Mouse (Mus musculus) spleen, embryonic (tissue): Measurements from ENCODE around the gene Fam214a.
"Not testable (repeated sequence)": the region's sequence is repeated elsewhere in the genome, so short reads cannot be mapped to it uniquely, and the experiment has no call there.

Experiments
- CTCF ChIA-PET: fragments of 350-600 bp; sonication (Branson Sonifier 250); formaldehyde crosslinking; loops from one replicate; lab custom pipeline; 2022; lab: Charles Lee

Gene Fam214a

DNA sequence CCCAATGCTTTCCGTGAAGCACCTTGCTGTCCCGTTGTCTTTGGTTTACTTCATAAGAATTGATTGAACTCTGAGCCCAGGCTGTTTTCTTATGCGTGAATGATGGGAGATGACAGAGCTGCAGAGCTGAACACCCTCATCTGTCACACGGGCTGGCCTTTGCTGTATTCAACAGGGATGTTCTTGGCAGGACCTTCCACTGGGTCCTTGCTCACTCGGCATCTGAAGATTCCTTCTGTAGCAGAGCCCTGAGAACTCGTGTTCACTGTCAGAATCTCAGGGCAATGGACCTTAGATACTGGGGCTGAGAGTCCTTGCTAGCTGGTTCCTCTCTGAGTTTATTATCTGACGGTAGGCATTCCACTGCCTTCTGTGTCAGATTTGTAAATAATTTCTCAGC, 25.3 kb downstream of the Fam214a start:
- CTCF ChIA-PET = interaction anchor here (1.0 kb wide), 1 partner anchor 12 kb away, joined by 12 read pairs; no protein-coding TSS in a partner anchor

DNA sequence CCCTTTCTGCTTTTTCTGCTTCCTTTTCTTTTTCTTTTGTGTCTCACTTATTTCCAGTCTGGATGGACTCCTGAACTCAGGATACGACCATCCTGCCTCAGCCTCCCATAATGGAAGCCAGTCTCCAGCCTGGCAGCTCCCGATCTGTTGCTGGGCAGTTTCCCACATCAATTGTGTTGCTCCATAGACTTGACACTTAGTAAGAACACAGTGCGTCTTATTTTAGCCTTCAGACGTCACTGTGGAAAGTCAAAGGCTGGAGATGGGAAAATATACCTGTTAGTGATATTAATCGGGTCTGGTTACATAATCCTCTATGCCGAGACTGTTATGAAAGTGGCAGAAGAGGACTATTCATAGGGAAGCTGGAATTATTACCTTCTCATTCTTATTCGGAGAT, 26.2 kb downstream of the Fam214a start:
- CTCF ChIA-PET = no interaction called here

DNA sequence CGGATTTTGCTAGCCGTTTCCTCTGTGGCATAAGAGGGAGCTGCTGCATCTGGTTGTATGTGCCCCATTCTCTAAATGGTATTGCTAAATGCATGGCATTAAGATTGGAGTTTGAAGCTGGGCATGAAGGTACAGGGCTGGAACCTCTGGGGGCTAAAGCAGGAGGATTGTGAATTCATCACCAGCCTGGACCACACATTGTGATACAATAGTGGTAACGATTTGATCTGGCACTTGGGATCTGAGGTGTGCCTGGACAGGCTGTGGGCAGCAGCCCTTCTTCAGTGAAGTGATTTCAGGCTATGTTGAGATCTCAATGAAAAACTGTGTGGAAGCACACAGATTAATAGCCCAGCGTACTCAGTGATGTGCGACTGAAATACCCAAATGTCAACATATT, 26.7 kb downstream of the Fam214a start:
- CTCF ChIA-PET = no interaction called here

DNA sequence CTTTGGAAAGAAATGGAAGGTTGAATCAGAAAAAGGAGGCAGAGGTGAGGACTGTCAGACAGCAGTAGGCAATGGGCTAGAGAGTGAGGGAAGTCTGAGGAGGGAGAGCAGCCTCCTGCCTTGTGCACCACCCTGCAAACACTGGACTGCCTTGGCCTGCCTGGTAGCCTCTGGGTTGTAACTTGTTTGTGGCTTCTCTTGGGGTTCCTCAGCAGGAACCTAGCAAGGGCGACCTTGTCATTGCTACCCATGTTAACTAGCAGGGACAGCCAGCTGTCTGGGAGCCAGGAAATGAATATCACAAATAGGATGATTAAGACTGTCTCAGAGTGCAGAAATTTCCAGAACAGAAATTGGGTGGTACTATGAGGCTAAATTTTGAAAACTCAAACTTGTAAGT, 27.2 kb downstream of the Fam214a start:
- CTCF ChIA-PET = interaction anchor here (0.7 kb wide), 1 partner anchor 44 kb away, joined by 3 read pairs; no protein-coding TSS in a partner anchor

DNA sequence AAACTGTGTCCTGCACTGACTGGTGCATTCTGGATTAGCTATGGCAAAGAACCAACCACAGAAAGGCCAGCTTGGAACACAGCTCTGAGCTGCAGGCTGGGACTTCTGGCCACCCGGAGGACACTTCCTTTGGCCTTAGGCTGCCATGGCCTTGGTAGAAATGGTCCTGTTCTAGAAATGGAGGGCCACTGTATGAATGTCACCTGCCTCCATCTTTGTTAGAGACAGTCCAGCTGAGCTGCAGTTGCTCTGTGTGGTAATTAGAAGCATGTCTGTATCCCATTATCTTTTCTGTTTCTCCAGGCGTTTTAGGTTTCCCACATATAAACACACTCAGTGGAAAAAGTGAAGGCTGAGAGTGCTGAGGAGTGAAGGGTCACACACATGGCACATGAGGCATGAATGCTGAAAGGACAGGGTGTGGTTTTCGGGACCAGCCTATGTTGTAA, 29.0 kb downstream of the Fam214a start:
- CTCF ChIA-PET = no interaction called here

DNA sequence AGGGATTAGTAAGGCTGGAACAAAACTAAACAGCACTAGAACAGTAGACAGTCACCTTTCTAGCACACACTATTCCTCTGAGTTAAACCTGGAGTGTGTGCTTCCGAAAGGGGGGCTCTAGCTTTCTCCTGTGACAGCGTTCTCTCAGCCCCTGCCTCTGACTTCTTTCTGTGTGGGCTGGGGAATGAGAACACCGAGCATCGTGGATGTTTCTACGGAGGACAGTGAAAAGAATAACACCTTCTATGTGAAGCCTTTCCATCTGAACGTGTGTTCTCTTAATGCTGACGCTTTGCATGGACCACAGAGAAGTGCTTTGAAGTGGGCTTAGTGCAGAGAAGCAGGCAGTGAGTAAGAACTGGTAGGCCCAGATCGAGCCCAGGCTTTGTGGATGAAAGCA, 29.5 kb downstream of the Fam214a start:
- CTCF ChIA-PET = no interaction called here

DNA sequence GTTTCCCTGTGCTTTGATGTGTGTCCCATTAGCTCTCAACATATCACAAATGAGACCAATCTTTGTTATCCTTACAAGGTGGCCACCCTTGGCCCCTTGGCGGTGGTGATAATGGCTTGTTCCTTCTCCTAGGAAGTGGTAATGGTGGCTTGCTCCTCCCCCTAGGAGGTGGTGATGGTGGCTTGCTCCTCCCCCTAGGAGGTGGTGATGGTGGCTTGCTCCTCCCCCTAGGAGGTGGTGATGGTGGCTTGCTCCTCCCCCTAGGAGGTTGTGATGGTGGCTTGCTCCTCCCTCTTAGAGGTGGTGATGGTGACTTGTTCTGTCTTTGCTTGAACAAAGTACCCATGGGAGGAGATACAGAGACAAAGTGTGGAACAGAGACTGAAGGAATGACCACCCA, 30.0 kb downstream of the Fam214a start:
- CTCF ChIA-PET = not testable (repeated sequence)

DNA sequence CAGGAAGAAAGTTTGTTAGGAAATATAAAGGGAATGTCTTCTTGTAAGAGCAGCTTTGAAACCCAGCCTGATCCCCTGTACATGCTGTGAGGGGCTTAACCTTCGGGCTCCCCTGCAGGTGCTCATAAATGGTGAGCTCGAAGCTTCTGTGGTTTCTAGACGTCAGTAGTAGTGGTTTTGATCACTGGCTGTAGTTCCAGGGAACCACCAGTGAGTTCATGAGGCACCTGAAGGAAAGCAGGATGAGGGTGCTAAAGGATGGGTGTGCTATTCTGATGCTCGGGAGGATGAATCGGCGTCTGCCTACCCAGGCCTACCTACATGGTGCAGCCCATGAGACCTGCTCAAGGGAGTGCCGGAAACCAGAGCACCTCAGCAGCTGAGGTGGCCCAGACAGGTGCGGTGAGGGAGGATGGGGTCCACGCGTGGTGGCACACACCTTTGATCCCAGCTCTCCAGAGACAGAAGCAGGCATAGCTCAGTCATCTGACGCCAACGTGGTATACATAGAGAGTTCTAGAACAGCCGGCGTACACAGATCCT, 32.6 kb downstream of the Fam214a start:
- CTCF ChIA-PET = interaction anchor here (0.6 to 1.4 kb wide), 2 partner anchors 32 to 43 kb away, joined by 4 read pairs; partner anchors contain the start of gene Fam214a

DNA sequence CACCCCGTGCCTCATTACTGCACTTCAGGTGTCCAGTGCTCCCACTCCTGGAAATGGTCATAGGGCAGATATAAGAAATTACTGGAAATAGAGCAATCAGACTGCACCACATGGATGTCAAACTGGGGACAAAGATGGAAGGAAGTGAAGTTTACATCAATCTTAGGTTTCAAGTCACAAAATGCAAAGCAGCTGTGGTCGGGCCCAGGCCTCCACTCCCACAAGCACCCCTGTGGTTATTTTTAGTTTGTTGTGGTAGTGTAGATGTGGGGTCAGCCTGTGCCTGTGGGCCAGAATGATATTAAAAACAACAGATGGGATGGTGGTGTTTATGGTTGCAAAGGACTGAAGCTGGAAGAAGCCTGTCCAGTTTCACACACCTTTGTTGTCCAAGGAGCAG, 33.1 kb downstream of the Fam214a start:
- CTCF ChIA-PET = interaction anchor here (1.4 kb wide), 1 partner anchor 33 kb away, joined by 4 read pairs; the partner anchor contains the start of gene Fam214a

DNA sequence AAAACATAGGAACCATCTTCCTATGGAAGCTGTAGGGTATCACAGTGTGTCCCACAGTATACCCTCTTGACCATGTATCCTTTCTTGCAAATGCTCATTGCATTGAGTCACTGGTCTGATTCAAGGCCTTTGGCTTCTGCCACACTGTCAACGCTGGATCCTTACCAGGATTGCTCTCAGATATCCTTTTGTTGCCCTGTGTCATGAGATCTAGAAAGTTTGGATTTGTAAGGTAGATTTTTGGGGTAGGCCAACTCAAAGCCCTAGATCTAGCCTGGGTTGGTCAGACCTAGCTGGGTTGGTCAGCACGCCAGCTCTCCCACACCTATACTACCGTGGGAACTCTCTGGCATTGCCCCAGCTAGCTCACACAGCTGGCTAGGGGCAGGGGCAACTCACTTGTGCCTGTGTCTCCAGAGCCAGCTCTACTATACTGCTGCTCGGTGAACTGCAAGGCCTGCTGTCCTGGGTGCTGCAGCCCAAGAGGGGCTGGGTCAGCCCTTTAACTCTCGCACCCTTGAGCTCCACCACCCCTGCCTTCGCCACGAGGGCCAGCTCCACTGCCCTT, 36.3 kb downstream of the Fam214a start:
- CTCF ChIA-PET = no interaction called here

DNA sequence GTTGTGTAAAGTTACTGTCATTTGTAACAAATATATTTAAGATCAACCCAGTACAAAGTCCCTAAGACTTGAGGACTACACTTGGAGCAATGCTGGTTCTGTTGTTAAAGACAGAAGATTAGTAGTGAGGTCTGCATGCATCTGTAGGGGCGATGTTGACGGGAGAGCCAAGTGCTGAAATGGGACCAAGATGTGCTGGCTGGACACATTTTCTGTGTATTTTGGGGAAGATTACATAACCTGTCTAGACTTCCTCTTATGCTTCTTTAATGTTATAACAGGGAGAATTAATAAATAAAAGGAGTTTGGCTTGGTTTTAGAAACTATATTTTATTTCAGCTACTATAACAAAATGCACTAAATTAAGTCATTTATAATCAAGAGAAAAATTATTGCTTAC, 37.3 kb downstream of the Fam214a start:
- CTCF ChIA-PET = no interaction called here

DNA sequence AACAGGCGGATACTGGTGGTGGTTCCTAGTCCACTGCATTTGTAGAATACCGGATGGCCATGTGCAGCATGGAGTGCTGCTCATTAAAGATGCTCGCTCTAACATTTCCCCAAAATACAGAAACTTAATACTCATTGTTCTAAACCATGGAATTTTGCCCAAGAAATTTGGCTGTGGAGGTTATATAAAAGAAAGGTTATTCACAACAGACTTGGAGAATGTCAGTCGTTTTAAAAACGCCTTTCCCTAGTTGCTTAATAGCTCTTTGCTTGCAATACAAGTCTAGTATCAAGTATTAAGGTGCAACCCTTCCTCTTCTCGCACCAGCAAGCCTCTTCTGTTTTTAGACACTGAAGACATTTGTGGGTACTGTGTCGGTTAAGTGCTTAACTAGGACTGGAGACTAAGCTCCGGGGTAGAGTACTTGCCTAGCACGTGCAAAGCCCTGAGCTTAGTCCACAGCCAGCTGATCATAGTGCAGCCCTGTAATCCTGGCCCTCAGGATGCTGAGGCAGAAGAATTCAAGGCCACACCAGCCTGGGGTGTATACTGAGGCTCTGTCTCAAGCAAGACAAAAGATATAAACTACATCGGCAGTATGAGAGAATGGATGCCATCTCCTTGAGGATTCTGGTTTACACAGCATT, 42.0 kb downstream of the Fam214a start:
- CTCF ChIA-PET = interaction anchor here (0.8 kb wide), 1 partner anchor 42 kb away, joined by 3 read pairs; the partner anchor contains the start of gene Fam214a

DNA sequence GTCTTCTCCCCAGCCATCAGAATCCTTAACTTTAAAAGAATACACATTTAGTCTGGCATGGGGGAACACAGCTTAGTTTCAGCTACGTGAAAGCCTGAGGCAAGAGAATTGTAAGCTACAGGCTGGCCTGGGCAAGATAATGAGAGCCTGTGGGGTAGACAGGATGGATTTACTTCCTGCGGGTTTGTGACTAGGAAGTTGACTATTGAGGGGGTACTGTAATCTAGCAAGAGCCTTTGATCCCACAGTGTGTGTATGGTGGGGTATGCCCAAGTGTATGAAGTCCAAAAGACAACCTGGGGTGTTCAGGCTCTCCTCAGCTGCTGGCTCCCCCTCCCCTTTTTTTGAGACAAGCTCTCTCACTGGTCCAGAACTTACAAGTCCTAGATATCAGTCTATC, 43.7 kb downstream of the Fam214a start:
- CTCF ChIA-PET = no interaction called here

DNA sequence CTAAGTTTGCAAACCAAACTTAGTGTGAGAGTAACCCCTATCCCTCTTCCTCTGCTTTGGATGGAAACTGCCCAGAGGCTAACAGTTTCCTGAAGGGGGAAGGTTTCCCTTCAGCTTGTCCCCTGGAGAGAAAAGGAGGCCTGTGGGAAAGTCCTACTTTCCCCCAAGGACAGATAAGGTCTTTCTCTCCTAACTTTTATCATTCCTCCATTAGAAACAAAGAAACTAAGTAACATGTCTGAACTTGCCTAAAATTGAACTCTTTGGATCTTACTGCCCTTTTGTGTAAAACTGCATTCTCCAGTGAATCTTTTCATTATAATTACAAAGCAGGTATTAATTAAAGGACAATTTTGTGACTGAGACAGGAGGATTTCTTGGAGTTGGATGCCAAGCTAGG, 45.3 kb downstream of the Fam214a start:
- CTCF ChIA-PET = no interaction called here

DNA sequence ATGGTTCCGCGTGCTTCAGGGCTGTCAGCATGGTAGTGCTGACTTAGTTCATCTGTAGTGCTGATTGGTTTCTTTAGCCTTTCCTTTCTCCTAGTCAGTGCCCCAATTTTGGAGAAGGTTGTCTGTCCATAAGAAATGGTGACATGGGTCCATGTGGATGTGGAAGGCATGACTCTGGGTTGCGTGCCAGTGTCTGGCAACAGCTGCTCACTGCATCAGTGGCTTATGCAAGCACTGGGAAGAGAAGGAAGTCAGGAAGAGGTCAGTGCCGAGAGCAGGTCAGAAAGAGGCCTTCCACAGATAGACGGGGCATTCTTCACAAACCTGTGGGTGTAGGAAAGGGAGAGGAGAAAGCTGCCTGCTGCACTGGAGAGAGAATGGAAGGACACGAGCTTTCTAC, 48.3 kb downstream of the Fam214a start:
- CTCF ChIA-PET = no interaction called here

DNA sequence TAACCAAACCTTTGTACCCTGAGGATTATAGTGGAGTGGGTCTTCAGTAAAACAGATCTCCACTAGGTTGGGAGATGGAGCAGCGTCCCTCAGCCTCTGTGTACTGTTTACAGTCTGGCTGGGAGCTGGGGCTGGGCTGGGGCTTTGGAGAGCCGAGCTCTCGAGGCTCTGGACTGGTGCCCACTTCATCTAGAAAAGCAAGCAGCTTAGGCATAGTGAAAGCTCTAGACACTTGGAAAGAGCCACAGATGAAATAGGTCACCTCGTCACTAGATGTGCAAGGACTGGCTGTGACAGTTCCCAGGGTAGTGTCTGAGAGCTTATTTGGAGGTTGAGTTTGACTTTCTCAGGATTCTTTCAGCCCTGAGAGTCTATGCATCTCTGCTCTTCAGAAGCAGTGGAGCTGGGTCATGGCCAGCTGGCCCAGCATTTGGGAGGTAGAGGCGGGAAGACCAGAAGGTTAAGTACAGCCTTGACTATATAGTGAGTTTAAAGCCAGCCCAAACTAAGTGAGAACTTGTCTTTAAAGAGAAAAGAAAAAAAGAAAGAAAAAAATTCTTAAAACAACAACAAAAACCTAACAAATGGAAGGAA, 49.0 kb downstream of the Fam214a start:
- CTCF ChIA-PET = no interaction called here

DNA sequence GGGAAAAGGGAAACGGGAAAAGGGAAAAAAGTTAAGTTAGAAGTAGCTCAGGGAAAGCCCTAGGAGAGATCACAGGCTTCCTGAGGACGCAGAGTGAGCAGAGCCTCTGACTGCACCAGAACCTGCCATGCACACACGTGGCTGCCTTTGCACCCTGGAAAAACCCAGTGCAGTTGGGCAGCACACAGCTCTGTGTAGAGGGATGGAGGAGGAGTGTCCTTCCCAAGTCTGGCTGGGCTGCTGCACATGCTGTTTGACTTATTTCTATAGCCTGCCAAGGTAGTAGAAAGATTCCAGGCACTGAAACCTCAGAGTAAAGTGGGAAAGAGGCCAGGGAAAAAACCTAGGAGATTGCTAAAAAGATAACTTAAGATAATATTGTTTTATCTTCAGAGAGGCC, 49.6 kb downstream of the Fam214a start:
- CTCF ChIA-PET = no interaction called here

DNA sequence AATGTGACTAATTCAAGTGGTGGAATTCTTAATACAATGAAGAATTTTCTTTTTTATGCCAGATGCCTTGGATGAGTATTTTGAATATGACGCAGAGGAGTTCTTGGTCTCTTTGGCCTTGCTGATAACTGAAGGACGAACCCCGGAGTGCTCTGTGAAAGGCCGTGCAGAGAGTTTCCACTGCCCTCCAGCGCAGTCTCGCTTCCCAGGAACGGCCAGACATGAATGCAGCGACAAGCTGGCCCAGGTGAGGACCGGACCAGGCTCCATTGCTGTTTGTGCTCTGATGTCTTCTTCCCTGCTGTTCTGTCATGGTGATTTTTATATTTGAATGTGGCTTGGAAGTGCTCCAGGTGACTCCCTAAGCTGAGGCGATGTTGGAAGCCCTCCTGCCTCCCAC, 51.5 kb downstream of the Fam214a start:
- CTCF ChIA-PET = interaction anchor here (0.9 to 1.2 kb wide), 2 partner anchors 11 to 98 kb away, joined by 3 to 4 read pairs; no protein-coding TSS in a partner anchor

DNA sequence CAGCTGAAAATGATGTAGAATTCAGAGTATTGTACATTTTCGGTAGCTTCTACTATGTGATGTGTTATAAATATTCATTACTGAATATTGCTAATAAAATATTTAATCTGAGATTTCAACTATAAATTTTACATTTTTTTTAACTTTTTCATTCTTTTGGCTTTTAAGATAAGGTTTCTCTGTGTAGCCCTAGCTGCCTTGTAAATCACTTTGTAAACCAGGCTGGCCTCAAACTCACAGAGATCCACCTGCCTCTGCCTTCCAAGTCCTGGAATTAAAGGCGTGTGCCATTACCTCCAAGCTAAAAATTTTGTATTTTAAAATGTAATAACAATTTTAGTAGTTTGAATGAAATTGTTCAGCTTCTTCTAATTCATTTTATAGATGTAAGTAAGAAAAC, 63.9 kb downstream of the Fam214a start:
- CTCF ChIA-PET = interaction anchor here (1.4 kb wide), 1 partner anchor 39 kb away, joined by 4 read pairs; no protein-coding TSS in a partner anchor

DNA sequence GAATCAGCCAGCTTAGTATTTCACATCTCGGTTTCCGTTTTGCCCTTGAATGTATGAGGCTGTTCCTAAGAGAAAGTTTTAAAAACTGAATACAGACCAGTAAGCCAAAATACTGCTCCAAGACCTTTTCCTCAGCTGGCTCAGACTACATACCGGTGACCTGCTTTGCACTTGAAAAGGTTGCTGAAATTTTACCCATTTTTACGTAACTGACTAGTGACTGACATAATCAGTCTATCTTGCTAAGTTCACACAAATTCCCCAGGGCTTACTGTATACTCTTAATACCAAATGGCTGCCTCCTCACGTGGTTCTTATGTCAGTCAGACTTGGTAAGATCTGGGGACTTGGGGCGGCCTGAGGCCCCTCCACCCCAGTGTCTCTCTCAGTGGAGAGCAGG, 66.5 kb downstream of the Fam214a start:
- CTCF ChIA-PET = no interaction called here

DNA sequence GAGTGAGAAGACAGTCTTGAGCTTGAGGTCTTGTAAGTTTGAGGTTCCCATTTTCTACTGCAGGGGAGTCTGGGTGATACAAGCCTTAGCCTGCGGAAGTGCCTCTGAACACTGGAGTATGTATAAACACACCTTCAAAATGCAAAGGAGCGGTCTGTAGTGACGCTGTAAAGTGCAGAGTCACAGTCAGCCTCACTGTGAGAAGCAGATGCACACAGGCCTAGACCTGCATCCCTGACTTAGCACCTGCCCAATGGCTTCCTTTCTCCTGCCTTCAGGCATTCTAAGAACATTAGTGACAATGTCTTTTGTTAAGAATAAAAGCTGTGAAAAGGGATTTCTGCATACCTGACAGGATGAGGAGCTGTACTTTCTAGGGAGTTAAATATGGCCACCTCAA, 66.9 kb downstream of the Fam214a start:
- CTCF ChIA-PET = no interaction called here

DNA sequence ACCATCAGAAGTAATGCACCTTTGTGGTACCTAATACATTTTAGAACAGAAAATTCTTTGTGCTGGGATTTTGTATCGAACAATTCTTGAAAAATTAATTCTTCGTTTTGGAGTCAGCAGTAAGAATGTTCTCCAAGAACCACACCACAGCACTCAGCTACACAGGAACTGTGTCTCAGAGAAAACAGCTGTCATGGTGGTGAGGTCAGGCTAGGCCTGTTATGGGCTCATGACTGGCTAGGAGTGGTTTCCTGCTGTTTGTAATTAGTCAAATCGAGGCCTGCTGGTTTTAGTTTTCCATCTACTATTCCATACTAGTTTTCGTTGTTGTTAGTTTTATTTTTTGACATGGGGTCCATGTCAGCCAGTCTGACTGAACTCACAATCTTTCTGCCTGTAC, 67.9 kb downstream of the Fam214a start:
- CTCF ChIA-PET = no interaction called here

DNA sequence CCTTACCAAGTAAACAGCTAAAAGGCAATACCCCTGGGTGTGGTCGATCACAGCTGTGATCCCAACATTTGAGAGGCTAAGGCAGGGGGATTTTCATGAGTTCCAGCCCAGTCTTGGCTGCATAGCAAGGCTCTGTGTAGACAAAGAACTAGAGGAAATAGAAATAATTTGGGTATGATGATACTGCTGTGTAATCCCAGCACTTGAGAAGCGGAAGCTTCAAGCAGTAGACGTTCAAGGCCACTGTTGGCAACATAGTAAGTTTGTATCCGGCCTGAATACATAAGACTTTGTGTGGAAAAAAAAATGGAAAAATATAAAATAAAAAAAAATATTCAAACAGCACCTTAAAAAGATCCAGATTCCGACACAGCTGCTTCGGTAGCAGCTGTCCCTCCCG, 69.9 kb downstream of the Fam214a start:
- CTCF ChIA-PET = no interaction called here
